ENCODE assay signal across 15 mouse cellular contexts in the genomic region with DNA sequence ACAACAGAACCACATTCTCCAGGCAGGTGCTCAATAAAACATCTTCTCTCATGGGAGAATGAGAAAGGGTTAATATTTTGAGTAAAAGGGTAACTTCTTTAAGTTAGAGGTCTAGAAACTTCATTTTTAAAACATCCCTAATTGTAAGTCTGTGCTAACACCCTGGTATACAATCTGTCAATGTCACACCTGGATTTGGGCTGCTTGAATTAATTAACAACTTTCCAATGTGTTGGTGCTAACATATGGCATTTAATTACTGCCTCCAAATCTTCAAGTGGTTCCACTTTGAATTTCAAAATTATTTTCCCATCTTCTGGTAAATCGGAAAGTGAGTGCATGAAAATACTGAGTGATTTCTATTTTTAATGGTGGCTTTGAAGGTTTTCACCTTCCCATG.
"Had no signal": no experiment of that assay in that cellular context is flagged by ENCODE, and none has a peak within 500 bp of the region (broad histone marks: within the 10 kb centered on the region; RNA-seq: fewer than 3 reads in every experiment).

No protein-coding gene starts in this region.

- H3K27me3 ChIP-seq: lung, embryonic 15.5 days; midbrain, embryonic 12.5 days; neural tube, embryonic 12.5 days; stomach, embryonic 15.5 days had no signal

- H3K36me3 ChIP-seq: lung, embryonic 15.5 days; stomach, embryonic 15.5 days had no signal

- H3K9ac ChIP-seq: liver, postnatal 0 days; lung, embryonic 15.5 days; midbrain, embryonic 12.5 days; neural tube, embryonic 12.5 days; stomach, embryonic 15.5 days had no signal

- H3K4me2 ChIP-seq: lung, embryonic 15.5 days; midbrain, embryonic 12.5 days; neural tube, embryonic 12.5 days; stomach, embryonic 15.5 days had no signal

- ATAC-seq: liver, postnatal 0 days; lung, postnatal 0 days had no signal

- H3K9me3 ChIP-seq: lung, embryonic 15.5 days; midbrain, embryonic 10.5 days; midbrain, embryonic 12.5 days; neural tube, embryonic 12.5 days; stomach, embryonic 15.5 days had no signal

- H3K4me3 ChIP-seq: lung, embryonic 15.5 days; midbrain, embryonic 10.5 days; midbrain, embryonic 12.5 days; neural tube, embryonic 12.5 days; stomach, embryonic 15.5 days had no signal

- H3K27ac ChIP-seq: lung, embryonic 15.5 days; midbrain, embryonic 10.5 days; midbrain, embryonic 12.5 days; neural tube, embryonic 12.5 days; stomach, embryonic 15.5 days; stomach, postnatal 0 days had no signal

- DNase-seq: liver, postnatal 0 days; lung, adult 2 months; lung, postnatal 4 days; midbrain, embryonic 14.5 days; right cerebral cortex, postnatal 14 days; thymus, adult 18-20 months; thymus, postnatal 14 days; thymus, postnatal 36 days had no signal

- H3K4me1 ChIP-seq: lung, embryonic 15.5 days; neural tube, embryonic 12.5 days; stomach, embryonic 15.5 days had no signal
